Mouse (Mus musculus) kidney, postnatal 36 days (tissue): ENCODE measurements around the gene Tprg.
A peak's percentile ranks its signal among the peaks of the same experiment; 100 is the strongest.

Experiments used
- DNase-seq, 2 experiments: peaks; one replicate each; pipeline ENCODE4 v3.0.0; 2021 to 2022; ENCODE audit warnings: mixed read lengths in 2 of 2

The Tprg gene

GRCm38 (mm10) chr16:25333279-25334219 lies 46.9 kb downstream of the Tprg start:
- DNase-seq, result no peak

- no peak for DNase-seq
These were observed 48.6 kb downstream of the Tprg start for GRCm38 (mm10) chr16:25335058-25335703.

GRCm38 (mm10) chr16:25349626-25350025 lies 63.0 kb downstream of the Tprg start:
- DNase-seq, result peak; percentile 55 to 83

- DNase-seq, result no peak
These were observed 81.2 kb downstream of the Tprg start for GRCm38 (mm10) chr16:25367834-25368233.

- peak in 1 of 2 experiments; percentile 22 for DNase-seq
These were observed 83.4 kb downstream of the Tprg start for GRCm38 (mm10) chr16:25369984-25370412.

GRCm38 (mm10) chr16:25374121-25374520 lies 87.5 kb downstream of the Tprg start:
- no peak for DNase-seq

- DNase-seq, result peak; percentile 23 to 72
These were observed 88.2 kb downstream of the Tprg start for GRCm38 (mm10) chr16:25374775-25375174.

- peak; percentile 79 to 90 for DNase-seq
These were observed 90.2 kb downstream of the Tprg start for GRCm38 (mm10) chr16:25376720-25377373.

GRCm38 (mm10) chr16:25377695-25378094 lies 91.1 kb downstream of the Tprg start:
- no peak for DNase-seq

- no peak for DNase-seq
These were observed 99.0 kb downstream of the Tprg start for GRCm38 (mm10) chr16:25385498-25386192.

- peak; percentile 40 to 69 for DNase-seq
These were observed 108.1 kb downstream of the Tprg start for GRCm38 (mm10) chr16:25394676-25395075.

- DNase-seq, result no peak
These were observed 117.5 kb downstream of the Tprg start for GRCm38 (mm10) chr16:25404156-25404555.

GRCm38 (mm10) chr16:25407204-25407886 lies 120.7 kb downstream of the Tprg start:
- peak in 1 of 2 experiments; percentile 22 for DNase-seq

GRCm38 (mm10) chr16:25408032-25408431 lies 121.4 kb downstream of the Tprg start:
- no peak for DNase-seq

GRCm38 (mm10) chr16:25411307-25411706 lies 124.7 kb downstream of the Tprg start:
- DNase-seq, result no peak

- DNase-seq, result no peak
These were observed 127.3 kb downstream of the Tprg start for GRCm38 (mm10) chr16:25413885-25414284.

- no peak for DNase-seq
These were observed 128.6 kb downstream of the Tprg start for GRCm38 (mm10) chr16:25415186-25415585.

GRCm38 (mm10) chr16:25417875-25418630 lies 131.4 kb downstream of the Tprg start:
- DNase-seq, result no peak

- no peak for DNase-seq
These were observed 136.4 kb downstream of the Tprg start for GRCm38 (mm10) chr16:25422997-25423396.

GRCm38 (mm10) chr16:25424001-25424400 lies 137.4 kb downstream of the Tprg start:
- no peak for DNase-seq

- no peak for DNase-seq
These were observed 138.3 kb downstream of the Tprg start for GRCm38 (mm10) chr16:25424915-25425314.
